Mouse (Mus musculus): Measurements from ENCODE around the gene Fahd1. TPM values are rescaled to one million over a fixed set of nuclear protein-coding genes. Genes with fewer than 3 reads are reported as not detected.

The Fahd1 gene
- total RNA-seq, 2 experiments from 2014 or later: 70.8 to 78.1 TPM

DNA sequence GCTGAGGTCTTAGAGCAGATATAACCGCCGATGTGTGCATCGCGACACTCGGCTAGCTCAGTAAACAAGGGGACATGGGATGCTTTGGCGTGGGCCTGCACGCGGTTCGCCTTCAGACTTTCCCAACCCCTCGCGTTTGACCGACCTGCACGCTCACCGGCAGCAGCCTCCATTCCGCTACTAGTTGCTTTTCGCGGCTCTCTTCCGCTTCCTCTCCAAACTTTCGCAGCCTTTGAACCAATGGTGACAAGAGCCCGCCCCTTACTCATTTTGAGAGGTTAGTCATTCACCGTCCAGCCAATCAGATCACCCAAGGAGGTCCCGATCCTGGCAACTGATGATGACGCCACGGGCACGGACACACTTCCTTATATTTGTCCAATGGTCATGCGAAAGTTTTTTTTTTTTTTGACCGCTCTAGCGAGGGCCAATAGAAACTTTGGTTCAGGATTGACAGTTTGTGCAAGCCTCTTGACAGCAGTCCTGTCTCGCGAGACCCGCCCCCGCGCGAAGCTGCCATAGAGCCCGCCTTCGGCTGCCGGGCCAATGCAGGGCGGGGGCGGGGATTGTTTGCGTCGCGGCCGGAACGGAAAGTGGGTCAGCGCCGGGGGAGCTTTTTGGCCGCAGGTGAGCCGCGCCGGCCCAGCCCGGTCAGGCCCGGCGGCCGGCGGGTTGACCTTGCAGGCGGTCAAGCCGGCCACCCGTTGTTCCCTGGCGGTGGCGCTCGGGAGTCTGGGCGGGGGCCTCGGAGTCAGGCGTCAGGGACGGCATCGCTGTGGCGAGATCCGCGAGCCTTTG lies 36.2 kb upstream of the Fahd1 start, which contains the start of the genes Nubp2 and Spsb3:
Nubp2 (minus strand) TSS at position 216 of the 798 bp plus-strand sequence.
Spsb3 (plus strand) TSS at position 510 of the 798 bp plus-strand sequence.
- intact Hi-C loops (cut with DNase I): no loop called here
- peak; percentile 98 for DNase-seq

- intact Hi-C loops (cut with DNase I): no loop called here
- DNase-seq: no peak
These were observed 35.4 kb upstream of the Fahd1 start for GRCm38 (mm10) chr17:24885356-24886133.

DNA sequence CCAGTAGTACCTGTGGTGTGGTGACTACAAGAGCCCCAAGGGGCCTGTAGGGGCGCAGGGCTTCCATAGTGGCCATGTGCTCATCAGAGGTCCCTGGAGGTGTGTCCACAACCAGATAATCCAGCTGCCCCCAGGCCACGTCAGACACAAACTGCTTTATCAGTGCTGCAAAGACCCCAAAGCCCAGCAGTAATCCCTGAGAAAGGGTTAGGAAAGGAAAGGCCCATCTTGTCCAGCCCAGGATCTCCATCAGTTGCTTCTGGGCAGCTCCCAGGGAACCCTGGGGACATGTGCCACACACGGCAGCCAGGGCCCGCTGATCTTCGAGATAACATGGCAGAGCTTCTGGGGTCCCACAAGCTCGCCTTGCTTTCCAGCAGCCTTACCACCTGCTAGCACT lies 34.2 kb upstream of the Fahd1 start:
- intact Hi-C loops (cut with DNase I): no loop called here

DNA sequence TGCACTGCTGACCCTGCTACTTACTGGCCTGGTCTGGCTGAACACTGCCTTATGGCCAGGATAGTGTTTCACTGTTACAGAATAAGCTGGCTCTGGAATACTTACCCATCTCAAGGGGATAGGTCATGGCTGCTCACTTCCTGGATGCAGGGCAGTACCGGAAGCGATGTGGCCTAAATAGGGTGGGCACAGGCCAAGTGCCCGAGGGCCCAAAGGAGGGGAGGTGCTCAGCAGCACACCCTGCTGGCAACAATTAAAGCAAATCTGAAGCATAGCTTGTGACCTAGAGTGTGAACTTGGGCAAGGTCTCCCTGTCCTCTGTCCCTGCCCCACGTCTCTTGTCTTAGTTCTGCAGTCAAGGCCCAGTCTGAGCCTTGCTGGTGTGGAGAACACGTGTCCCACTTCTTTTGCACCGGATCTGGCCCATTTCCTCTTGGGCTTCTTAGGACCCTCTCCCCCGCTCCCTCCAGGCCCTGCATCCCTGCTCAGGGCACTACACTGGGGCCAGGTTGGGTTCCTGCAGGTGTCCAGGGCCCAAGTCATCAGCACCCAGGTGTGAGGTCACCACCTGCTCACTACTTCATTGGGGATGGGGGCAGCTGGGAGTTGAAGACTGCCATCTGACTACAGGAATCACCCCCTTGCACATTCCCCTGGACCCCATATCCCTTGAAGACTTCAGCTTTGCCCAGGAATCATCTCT lies 31.7 kb upstream of the Fahd1 start:
- DNase-seq: peak in 1 of 2 experiments; percentile 66
- intact Hi-C loops (cut with DNase I): loop anchor here (2.0 kb wide), 1 partner anchor 137 kb away; no protein-coding TSS in a partner anchor

More for the DNA sequence above, 34.2 kb upstream of the Fahd1 start:
- no peak for DNase-seq

DNA sequence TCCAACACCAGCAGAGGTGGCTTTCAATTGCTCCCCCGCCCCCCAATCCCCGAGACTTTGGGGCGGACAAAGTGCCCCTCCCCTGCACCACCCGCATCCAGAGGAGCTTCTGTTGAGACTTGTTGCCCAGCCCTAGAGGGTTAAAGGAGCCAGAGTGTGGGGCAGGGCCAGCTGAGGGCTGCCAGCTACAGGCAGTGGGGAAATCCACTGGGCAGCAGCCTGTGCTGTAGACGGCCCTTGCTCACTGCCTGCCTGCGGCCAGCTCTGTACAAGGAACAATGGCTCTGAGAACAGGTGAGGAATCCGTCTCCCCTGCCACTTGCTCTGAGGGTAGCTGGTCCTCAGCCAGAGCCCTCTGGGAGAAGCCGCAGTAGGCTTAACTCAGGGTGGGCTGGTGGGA lies 28.4 kb upstream of the Fahd1 start:
- DNase-seq: no peak
- intact Hi-C loops (cut with DNase I): no loop called here

- DNase-seq: peak; percentile 65 to 77
- intact Hi-C loops (cut with DNase I): no loop called here
These were observed 27.9 kb upstream of the Fahd1 start for GRCm38 (mm10) chr17:24878117-24878397.

DNA sequence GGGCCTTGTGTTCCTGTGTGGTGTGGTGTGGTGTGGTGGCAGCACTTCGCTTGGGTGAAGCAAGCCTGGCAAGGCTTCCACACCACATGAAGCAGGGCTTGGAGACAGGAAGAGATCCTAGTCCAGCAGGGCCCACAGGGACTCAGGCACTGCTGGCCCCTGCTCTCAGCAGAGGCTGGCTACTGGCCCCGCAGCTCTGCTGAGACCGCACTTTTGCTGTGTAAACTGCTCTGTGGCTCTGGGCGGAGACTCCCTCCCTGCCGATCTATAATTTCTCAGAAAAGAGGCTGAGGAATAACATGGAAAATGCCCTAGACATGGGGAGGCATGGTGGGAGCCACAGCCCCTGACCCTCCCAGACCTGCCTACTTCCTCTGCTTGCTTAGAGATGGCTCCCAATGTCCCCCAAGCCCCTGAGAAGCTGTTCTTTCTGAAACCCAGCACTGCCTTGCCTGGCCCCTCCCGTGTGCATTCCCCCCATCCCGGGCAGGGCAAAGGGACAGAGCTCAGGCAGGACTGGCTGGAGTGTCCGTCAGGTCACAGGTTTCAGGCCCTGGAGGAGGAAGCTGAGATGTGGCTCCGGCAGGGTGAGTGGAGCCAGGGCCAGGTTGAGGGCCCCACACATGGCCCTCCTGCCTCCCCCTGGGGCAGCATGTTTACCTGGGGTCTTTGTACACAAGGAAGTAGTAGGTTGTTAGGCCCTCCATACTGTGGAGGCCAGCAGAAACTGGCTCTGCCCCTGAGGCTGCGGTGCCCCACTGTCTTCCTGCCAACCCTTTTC lies 27.4 kb upstream of the Fahd1 start:
- no peak for DNase-seq
- intact Hi-C loops (cut with DNase I): no loop called here

- no peak for DNase-seq
- intact Hi-C loops (cut with DNase I): no loop called here
These were observed 24.8 kb upstream of the Fahd1 start for GRCm38 (mm10) chr17:24874989-24875388.

GRCm38 (mm10) chr17:24874405-24874745 lies 24.2 kb upstream of the Fahd1 start:
- intact Hi-C loops (cut with DNase I): no loop called here
- no peak for DNase-seq

GRCm38 (mm10) chr17:24873695-24874404 lies 23.7 kb upstream of the Fahd1 start:
- intact Hi-C loops (cut with DNase I): no loop called here
- no peak for DNase-seq

DNA sequence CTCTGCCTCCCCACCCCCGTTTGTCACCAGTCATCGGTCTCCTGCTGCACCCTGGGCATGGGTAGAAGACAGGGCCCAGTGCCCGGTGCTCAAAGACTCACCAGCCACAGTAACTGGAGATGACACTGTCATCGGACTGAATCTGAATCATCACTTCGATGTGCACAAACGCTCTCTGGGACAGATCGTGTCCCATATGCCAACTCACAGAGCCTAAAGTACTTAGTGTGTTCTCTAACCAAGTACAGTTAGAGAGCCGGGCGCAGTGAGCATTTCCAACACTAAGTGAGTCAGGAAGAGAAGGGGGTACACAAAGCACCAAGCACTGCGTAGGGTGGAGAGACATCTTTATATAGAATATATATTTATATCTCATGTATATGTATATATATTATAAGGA lies 17.8 kb upstream of the Fahd1 start:
- intact Hi-C loops (cut with DNase I): no loop called here
- DNase-seq: no peak

DNA sequence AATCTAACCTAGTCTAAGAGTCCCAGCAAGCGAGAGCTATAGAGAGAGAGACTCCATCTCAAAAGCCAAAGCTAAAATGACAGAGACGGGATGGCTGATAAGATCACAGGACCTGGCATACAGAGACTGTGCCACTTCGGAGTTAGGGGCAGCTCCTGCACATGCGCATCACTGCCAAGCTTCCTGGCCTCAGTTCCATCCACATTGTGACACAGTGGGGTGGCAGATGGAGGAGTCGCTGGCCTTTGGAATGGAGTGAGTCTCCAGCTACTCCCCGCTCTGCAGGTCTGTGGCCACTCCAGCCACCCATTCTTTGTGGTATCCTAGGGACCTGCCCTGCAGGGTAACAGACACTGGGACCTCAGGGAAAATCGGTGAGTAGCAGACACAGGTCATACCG lies 15.6 kb upstream of the Fahd1 start, which contains the start of gene Igfals:
Igfals (plus strand) TSS at position 222 of the 400 bp plus-strand sequence.
- intact Hi-C loops (cut with DNase I): no loop called here
- no peak for DNase-seq

DNA sequence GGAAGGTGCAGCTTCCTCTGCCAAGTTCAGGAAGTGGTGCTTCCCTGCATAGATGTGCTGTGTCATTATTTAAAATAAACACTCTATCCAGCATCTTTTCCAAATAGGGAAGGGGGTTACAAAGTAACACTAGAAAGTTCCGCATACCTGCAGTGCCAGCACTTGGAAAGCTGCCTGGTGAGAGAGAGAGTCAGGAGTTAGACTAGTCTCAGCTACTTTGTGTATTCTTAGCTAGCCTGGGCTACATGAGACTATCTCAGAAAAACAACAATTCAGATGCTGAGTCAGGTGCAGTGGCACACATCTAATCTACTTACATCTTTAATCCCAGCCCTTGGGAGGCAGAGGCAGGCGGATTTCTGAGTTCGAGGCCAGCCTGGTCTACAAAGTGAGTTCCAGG lies 11.6 kb upstream of the Fahd1 start:
- DNase-seq: no peak

GRCm38 (mm10) chr17:24860076-24860475 lies 9.9 kb upstream of the Fahd1 start:
- DNase-seq: no peak
- intact Hi-C loops (cut with DNase I): no loop called here

More for the DNA sequence above, 11.6 kb upstream of the Fahd1 start:
- intact Hi-C loops (cut with DNase I): no loop called here

DNA sequence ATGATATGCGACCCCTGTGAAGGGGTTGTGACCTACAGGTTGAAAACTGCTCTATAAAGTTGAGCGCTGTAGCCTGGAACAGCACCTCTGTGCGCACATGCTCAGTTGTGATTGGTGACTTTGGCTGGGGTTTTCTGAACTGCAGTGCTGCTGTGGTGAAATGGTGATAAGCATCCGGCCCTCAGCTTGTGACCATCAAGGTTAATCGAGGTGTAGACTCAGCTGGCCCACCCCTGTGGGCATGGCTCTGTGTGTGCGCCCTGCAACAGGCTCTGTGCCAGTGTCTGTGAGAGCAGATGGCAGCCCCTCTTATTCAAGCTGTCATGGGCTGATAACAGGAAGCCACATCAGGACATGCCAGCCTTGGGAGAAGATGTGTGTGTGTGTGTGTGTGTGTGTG lies 8.8 kb upstream of the Fahd1 start:
- no peak for DNase-seq

GRCm38 (mm10) chr17:24857831-24858470 lies 7.8 kb upstream of the Fahd1 start:
- intact Hi-C loops (cut with DNase I): no loop called here
- no peak for DNase-seq

More for the DNA sequence above, 8.8 kb upstream of the Fahd1 start:
- intact Hi-C loops (cut with DNase I): no loop called here

DNA sequence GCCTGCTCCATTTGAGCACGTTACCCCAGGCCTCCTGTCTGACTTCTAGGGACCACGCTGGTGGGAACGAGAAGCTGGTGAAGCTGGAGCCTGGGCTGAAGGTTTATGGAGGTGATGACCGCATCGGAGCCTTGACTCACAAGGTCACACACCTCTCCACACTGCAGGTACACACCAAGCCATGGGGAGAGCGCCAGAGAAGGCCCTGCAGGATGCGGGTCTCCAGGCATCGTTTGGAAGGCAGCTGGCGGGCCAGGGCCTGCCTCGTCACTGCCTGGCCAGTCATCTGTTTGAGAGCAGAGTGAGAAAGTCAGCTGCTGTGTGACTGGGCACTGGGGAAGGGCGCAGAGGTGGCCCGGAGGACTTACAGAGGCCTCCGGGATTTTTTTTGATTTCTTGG lies 6.4 kb upstream of the Fahd1 start:
- intact Hi-C loops (cut with DNase I): no loop called here

DNA sequence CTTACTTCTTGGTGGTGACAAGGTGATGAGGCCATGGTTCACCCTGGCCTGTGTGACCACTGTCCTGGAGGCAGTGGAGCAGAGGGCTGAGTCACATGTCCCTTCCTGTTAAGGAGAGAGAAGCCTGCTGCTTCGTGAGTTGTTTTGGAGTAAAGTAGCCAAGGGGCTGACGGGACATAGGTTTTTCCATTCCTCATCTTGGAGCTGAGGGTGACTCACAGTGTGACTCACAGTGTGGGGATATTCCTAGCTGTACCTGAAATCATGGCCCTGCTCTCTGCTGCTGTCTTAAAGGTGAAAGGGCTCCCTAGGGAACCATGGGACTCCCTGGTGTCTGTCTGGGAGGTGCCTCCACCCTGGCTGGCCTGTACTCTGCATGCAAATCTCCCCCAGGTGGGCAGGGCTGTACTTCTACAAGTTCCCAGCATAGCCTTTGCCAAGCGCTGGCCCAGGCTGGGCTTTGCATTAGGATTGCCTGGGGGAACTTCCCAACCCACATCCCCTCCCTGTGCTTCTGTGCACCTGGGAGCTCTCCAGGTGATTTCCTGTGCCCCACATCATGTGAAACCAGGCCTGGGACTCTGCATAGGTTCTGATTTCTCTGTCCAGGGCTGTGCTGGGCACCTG lies 5.8 kb upstream of the Fahd1 start:
- intact Hi-C loops (cut with DNase I): no loop called here
- no peak for DNase-seq

More for the DNA sequence above, 6.4 kb upstream of the Fahd1 start:
- no peak for DNase-seq

All from heart, postnatal 14 days (tissue).